Mouse (Mus musculus): ENCODE data around the gene Mrpl34. TPM values are rescaled to one million over a fixed set of nuclear protein-coding genes. Genes with fewer than 3 reads are reported as not detected.

The Mrpl34 gene
- total and polyA plus RNA-seq, 3 experiments: 143 to 196 TPM; not detected in 1

DNA sequence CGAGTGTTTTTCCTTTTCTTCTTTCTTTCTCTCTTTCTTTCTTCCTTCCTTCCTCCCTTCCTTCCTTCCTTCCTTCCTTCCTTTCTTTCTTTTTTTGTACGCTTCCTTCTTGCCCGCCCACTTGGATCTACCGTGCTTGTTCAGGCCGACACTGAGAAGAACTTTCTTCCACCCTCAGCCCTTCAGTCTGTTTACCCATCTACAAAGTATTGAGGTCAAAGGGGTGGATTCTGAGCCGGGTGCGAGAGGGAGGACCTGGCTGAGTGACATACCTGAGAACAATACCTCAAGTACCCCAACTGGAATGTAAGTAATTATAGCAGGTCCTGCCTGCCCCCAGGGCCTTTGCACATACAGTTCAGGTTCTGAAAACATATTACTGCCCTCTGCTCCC, 21.4 kb downstream of the Mrpl34 start:
- Histone ChIP-seq H3K79me2 (ENCODE audit: control insufficient read depth, insufficient read depth, low read length, poor library complexity) (peaks cover 15% of the 10 kb centered on the region), H3K36me3 (ENCODE audit: control insufficient read depth in 1 of 2, insufficient read depth in 2 of 2, low read length in 2 of 2) (no peaks in the 10 kb centered on the region), H3K27ac (ENCODE audit: control insufficient read depth, low read depth, low read length) (peak overlapping the region; percentile 12; the same call in 1 of the 2 replicates), H3K4me1 (ENCODE audit: control insufficient read depth in 1 of 2, insufficient read depth in 2 of 2, low read length in 2 of 2) (peaks cover 0 to 6% of the 10 kb centered on the region in 2 experiments; a peak in 2 of 4 replicates), H3K4me3 (ENCODE audit: control insufficient read depth in 1 of 2, insufficient read depth in 1 of 2, low read depth in 2 of 2, low read length in 2 of 2) (peak overlapping the region; percentile 27 to 34; a peak in 3 of 4 replicates), H3K9me3 (replicated peaks; ENCODE audit: insufficient read depth, low read length) (no peaks in the 10 kb centered on the region), H3K27me3 (ENCODE audit: control insufficient read depth in 1 of 2, insufficient read depth in 2 of 2, low read length in 2 of 2) (no peaks in the 10 kb centered on the region), H3K9ac (ENCODE audit: control insufficient read depth, low read depth, low read length, poor library complexity, severe bottlenecking) (peak overlapping the region; percentile 31)
- TF ChIP-seq CTCF (IDR thresholded peaks at IDR 0.05 in 2 of 3, conservative IDR thresholded peaks at IDR 0.05 in 1 of 3; ENCODE audit: control insufficient read depth in 1 of 3, insufficient read depth in 1 of 3, low read depth in 2 of 3, low read length in 3 of 3, poor library complexity in 1 of 3, severe bottlenecking in 1 of 3): no peak
- TF ChIP-seq ZNF384 (IDR thresholded peaks at IDR 0.05; ENCODE audit: low read depth, low read length): no peak
- peak; percentile 15 for TF ChIP-seq SIN3A (IDR thresholded peaks at IDR 0.05; ENCODE audit: low read length)
- TF ChIP-seq GATA1 (IDR thresholded peaks at IDR 0.05; ENCODE audit: low read depth, low read length): no peak
- no peak for TF ChIP-seq MAX (IDR thresholded peaks at IDR 0.05; ENCODE audit: low read length)
- TF ChIP-seq HCFC1 (IDR thresholded peaks at IDR 0.05; ENCODE audit: low read depth, low read length): no peak
- no peak for DNase-seq (ENCODE audit: low read depth, low spot score)

- H3K9ac ChIP-seq (ENCODE audit: control insufficient read depth, low read depth, low read length, poor library complexity, severe bottlenecking): peak within 1 kb of the TSS; percentile 80
- H3K9me3 ChIP-seq (replicated peaks; ENCODE audit: insufficient read depth, low read length): no peaks in the 10 kb centered on the region
- peak; percentile 90 for DNase-seq (ENCODE audit: low read depth, low spot score)
- peak within 1 kb of the TSS; percentile 75 to 87 for H3K4me3 ChIP-seq (ENCODE audit: control insufficient read depth in 1 of 2, insufficient read depth in 1 of 2, low read depth in 2 of 2, low read length in 2 of 2)
- peaks cover 0 to 6% of the 10 kb centered on the region in 2 experiments; a peak in 2 of 4 replicates for H3K4me1 ChIP-seq (ENCODE audit: control insufficient read depth in 1 of 2, insufficient read depth in 2 of 2, low read length in 2 of 2)
- no peaks in the 10 kb centered on the region; a peak in 1 of 4 replicates for H3K36me3 ChIP-seq (ENCODE audit: control insufficient read depth in 1 of 2, insufficient read depth in 2 of 2, low read length in 2 of 2)
- H3K27ac ChIP-seq (ENCODE audit: control insufficient read depth, low read depth, low read length): peak within 1 kb of the TSS; percentile 74
- TF ChIP-seq SMC3 (IDR thresholded peaks at IDR 0.05; ENCODE audit: low read depth, low read length) (no peak), MAZ (IDR thresholded peaks at IDR 0.05; ENCODE audit: low read depth, low read length) (peak; percentile 96), TAL1 (IDR thresholded peaks at IDR 0.05; ENCODE audit: low read length) (no peak), JUND (IDR thresholded peaks at IDR 0.05; ENCODE audit: low read depth, low read length) (no peak), NELFE (IDR thresholded peaks at IDR 0.05; ENCODE audit: low read depth, low read length) (peak; percentile 45; the same call in 1 of the 2 replicates), UBTF (IDR thresholded peaks at IDR 0.05; ENCODE audit: borderline replicate concordance, insufficient read depth, low read depth, low read length) (no peak), ELF1 (IDR thresholded peaks at IDR 0.05; ENCODE audit: low read depth, low read length) (0 out of 2 replicates have a peak, but pooled peaks have one; percentile 10), MXI1 (IDR thresholded peaks at IDR 0.05; ENCODE audit: low read depth, low read length) (peak; percentile 54; the same call in 1 of the 2 replicates), SIN3A (IDR thresholded peaks at IDR 0.05; ENCODE audit: low read length) (peak; percentile 93), ZNF384 (IDR thresholded peaks at IDR 0.05; ENCODE audit: low read depth, low read length) (no peak), RCOR1 (IDR thresholded peaks at IDR 0.05; ENCODE audit: low read depth, low read length) (no peak), USF1 (IDR thresholded peaks at IDR 0.05; ENCODE audit: low read depth, low read length) (no peak), TBP (IDR thresholded peaks at IDR 0.05; ENCODE audit: low read depth, low read length) (0 out of 2 replicates have a peak, but pooled peaks have one; percentile 24), HCFC1 (IDR thresholded peaks at IDR 0.05; ENCODE audit: low read depth, low read length) (peak; percentile 69; the same call in 1 of the 2 replicates), POLR2A (IDR thresholded peaks at IDR 0.05; ENCODE audit: control insufficient read depth in 1 of 2, insufficient read depth in 1 of 2, low read depth in 1 of 2, low read length in 2 of 2, poor library complexity in 1 of 2) (peak; percentile 54 to 56; a peak in 2 of 4 replicates), KAT2A (conservative IDR thresholded peaks at IDR 0.05; ENCODE audit: low read depth, low read length) (no peak)
- peaks cover 15% of the 10 kb centered on the region for H3K79me2 ChIP-seq (ENCODE audit: control insufficient read depth, insufficient read depth, low read length, poor library complexity)
- H3K27me3 ChIP-seq (ENCODE audit: control insufficient read depth in 1 of 2, insufficient read depth in 2 of 2, low read length in 2 of 2): no peaks in the 10 kb centered on the region
Observed at GRCm38 (mm10) chr8:71487691-71488445, 23.1 kb downstream of the Mrpl34 start, which contains the start of gene Gtpbp3. Gene Gtpbp3 (plus strand): TSS chr8:71488103.
